Mouse (Mus musculus) adrenal gland, adult 18-20 months (tissue): Measurements from ENCODE around the gene Atp11b. TPM values are rescaled to one million over a fixed set of nuclear protein-coding genes. Genes with fewer than 3 reads are reported as not detected.
A peak's percentile ranks its signal among the peaks of the same experiment; 100 is the strongest.

Experiments used
- DNase-seq, 2 experiments: peaks; one replicate each; pipeline ENCODE4 v3.0.0; 2021 to 2022; ENCODE audit warnings: low spot score in 2 of 2
- total RNA-seq, 2 experiments: library from RNA; stranded (reverse); gene quantifications; 1 replicate in 1 of 2; 2 replicates in 1 of 2; pipeline ENCODE4 v1.2.3; 2021

The Atp11b gene
- total RNA-seq, 2 experiments from 2014 or later: 35.7 to 41.4 TPM

- no peak for DNase-seq
These were observed 11.0 kb downstream of the Atp11b start for GRCm38 (mm10) chr3:35764637-35765617.

- no peak for DNase-seq
These were observed 25.8 kb downstream of the Atp11b start for GRCm38 (mm10) chr3:35779748-35780147.

GRCm38 (mm10) chr3:35802040-35802439 lies 48.1 kb downstream of the Atp11b start:
- DNase-seq: no peak

GRCm38 (mm10) chr3:35819887-35820286 lies 66.0 kb downstream of the Atp11b start:
- DNase-seq: no peak

GRCm38 (mm10) chr3:35822036-35822435 lies 68.1 kb downstream of the Atp11b start:
- DNase-seq: no peak

GRCm38 (mm10) chr3:35849326-35849725 lies 95.4 kb downstream of the Atp11b start:
- DNase-seq: no peak

- DNase-seq: no peak
These were observed 129.4 kb downstream of the Atp11b start for GRCm38 (mm10) chr3:35883267-35883666.

- DNase-seq: no peak
These were observed 135.6 kb downstream of the Atp11b start for GRCm38 (mm10) chr3:35889531-35889930.

- DNase-seq: no peak
These were observed 137.2 kb downstream of the Atp11b start for GRCm38 (mm10) chr3:35891123-35891522.

GRCm38 (mm10) chr3:35893156-35893555 lies 139.2 kb downstream of the Atp11b start:
- DNase-seq: peak in 1 of 2 experiments; percentile 37

- no peak for DNase-seq
These were observed 144.0 kb downstream of the Atp11b start for GRCm38 (mm10) chr3:35897900-35898299.

- DNase-seq: no peak
These were observed 145.2 kb downstream of the Atp11b start for GRCm38 (mm10) chr3:35899109-35899508.

- no peak for DNase-seq
These were observed 146.8 kb downstream of the Atp11b start for GRCm38 (mm10) chr3:35900555-35901204.

Other genes starting within 250 kb of the Atp11b start
- gene Dcun1d1, start 183.3 kb downstream of the Atp11b start, total RNA-seq: 10 to 100 TPM; 55.9 to 72.4 TPM
- 100 to 1,000 TPM; 128 to 133 TPM for gene Mccc1, start 246.6 kb downstream of the Atp11b start, total RNA-seq